Mouse (Mus musculus) cortical plate, adult 2 months (tissue): Measurements from ENCODE around the gene Anapc2.

ENCODE experiments used
- CTCF ChIP-seq: fragments of 200-500 bp; IDR thresholded peaks from 2 replicates; pipeline ENCODE4 v1.5.1; 2011; ENCODE audit warnings: mild to moderate bottlenecking, control low read depth, low read length; ENCODE audit not compliant: insufficient read depth; ENCODE audit errors: extremely low read depth
- POLR2A ChIP-seq: fragments of 200-500 bp; IDR thresholded peaks from 2 replicates; pipeline ENCODE4 v1.6.1; 2011; ENCODE audit warnings: mild to moderate bottlenecking, low read length, control low read depth; ENCODE audit not compliant: insufficient read depth; ENCODE audit errors: extremely low read depth

GRCm38 (mm10) chr2:25278928-25279882 lies 6.9 kb downstream of the Anapc2 start:
- peak; percentile 74 for TF ChIP-seq CTCF
- TF ChIP-seq POLR2A: no peak
